Mouse (Mus musculus) cerebellum, adult 2 months (tissue): ENCODE data around the gene Mboat7. TPM values are rescaled to one million over a fixed set of nuclear protein-coding genes. Genes with fewer than 3 reads are reported as not detected.
"Not testable (repeated sequence)": the region's sequence is repeated elsewhere in the genome, so short reads cannot be mapped to it uniquely, and the experiment has no call there.

Experiments
- DNase-seq, 2 experiments: peaks; one replicate each; pipeline ENCODE4 v3.0.0; 2021
- H3K27ac ChIP-seq: fragments of 200-500 bp; 2 replicates; pipeline ENCODE4 v1.5.1; 2012; ENCODE audit warnings: low read length, control low read depth, inconsistent platforms; ENCODE audit not compliant: insufficient read depth
- H3K27me3 ChIP-seq: fragments of 200-500 bp; 2 replicates; pipeline ENCODE4 v1.6.1; 2012; ENCODE audit warnings: inconsistent platforms, mild to moderate bottlenecking, low read length, moderate library complexity; ENCODE audit not compliant: control insufficient read depth, insufficient read depth
- H3K4me1 ChIP-seq: fragments of 200-500 bp; 2 replicates; pipeline ENCODE4 v1.6.1; 2011; ENCODE audit warnings: low read length; ENCODE audit not compliant: control insufficient read depth, insufficient read depth
- H3K4me3 ChIP-seq: fragments of 200-500 bp; replicated peaks from 2 replicates; pipeline ENCODE3; 2011; ENCODE audit warnings: mild to moderate bottlenecking, low read depth, low read length, control low read depth; ENCODE audit not compliant: insufficient read depth
- CTCF ChIP-seq: fragments of 200-500 bp; IDR thresholded peaks from 2 replicates; pipeline ENCODE4 v1.5.1; 2011; ENCODE audit warnings: low read depth, mild to moderate bottlenecking, control low read depth, low read length, moderate library complexity, borderline replicate concordance; ENCODE audit not compliant: insufficient read depth
- POLR2A ChIP-seq: fragments of 200-500 bp; IDR thresholded peaks from 2 replicates; pipeline ENCODE4 v1.6.1; 2011; ENCODE audit warnings: low read length, control low read depth, borderline replicate concordance; ENCODE audit not compliant: insufficient read depth
- WGBS: fragments of 180-500 bp; shearing (Covaris S2); methylation state at CpG from one replicate; pipeline ENCODE4 v1.1.7; 2018; 5-methylcytosine and 5-hydroxymethylcytosine counted together
- polyA plus RNA-seq: library from polyadenylated mRNA; depleted of rRNA; stranded (reverse); fragments of >200 nt; gene quantifications from 2 replicates; pipeline ENCODE4 v1.2.3, GENCODE M21; 2012; rRNA removed

Mboat7 gene
- 114 and 115 TPM in 2 replicates for polyA plus RNA-seq

GRCm38 (mm10) chr7:3692987-3693808, at the start of gene Mboat7:
TSS of gene Mboat7 (minus strand) at chr7:3693523.
- WGBS = under 1% methylated on average over 55 of the region's 55 CpGs
- Histone ChIP-seq H3K27me3 (no peaks in the 10 kb centered on the region), H3K4me3 (peak within 1 kb of the TSS; percentile 86), H3K4me1 (no peaks in the 10 kb centered on the region), H3K27ac (peak within 1 kb of the TSS; percentile 63)
- DNase-seq = peak; percentile 94 to 95
- TF ChIP-seq CTCF = no peak
- TF ChIP-seq POLR2A = peak; percentile 86; the same call in 1 of the 2 replicates

GRCm38 (mm10) chr7:3732675-3733074, 39.4 kb upstream of the Mboat7 start:
- not testable (repeated sequence) for H3K4me1 ChIP-seq, H3K27me3 ChIP-seq, H3K27ac ChIP-seq, H3K4me3 ChIP-seq, DNase-seq
- no CpG with 5 or more reads among the region's 1 CpGs for WGBS

- H3K27ac ChIP-seq, H3K4me3 ChIP-seq, DNase-seq, H3K4me1 ChIP-seq, H3K27me3 ChIP-seq: not testable (repeated sequence)
These were observed 32.1 kb upstream of the Mboat7 start for GRCm38 (mm10) chr7:3725459-3725858.

- H3K4me3 ChIP-seq, H3K4me1 ChIP-seq, H3K27me3 ChIP-seq, DNase-seq, H3K27ac ChIP-seq: not testable (repeated sequence)
- 46% methylated on average over 1 of the region's 3 CpGs for WGBS
These were observed 26.9 kb upstream of the Mboat7 start, which contains the start of gene Pirb for GRCm38 (mm10) chr7:3720268-3720667. TSS of gene Pirb (minus strand) at chr7:3720391.

- TF ChIP-seq CTCF = no peak
- no peak for TF ChIP-seq POLR2A
- WGBS = 42% methylated on average over 1 of the region's 1 CpGs
- H3K27ac ChIP-seq = no peak overlapping the region
- H3K27me3 ChIP-seq = no peaks in the 10 kb centered on the region
- no peaks in the 10 kb centered on the region for H3K4me1 ChIP-seq
- H3K4me3 ChIP-seq = no peak overlapping the region
- no peak for DNase-seq
These were observed 21.9 kb upstream of the Mboat7 start for GRCm38 (mm10) chr7:3715249-3715648.

- no peaks in the 10 kb centered on the region for H3K27me3 ChIP-seq
- no peak overlapping the region for H3K27ac ChIP-seq
- H3K4me3 ChIP-seq = no peak overlapping the region
- no peak for TF ChIP-seq CTCF
- TF ChIP-seq POLR2A = no peak
- DNase-seq = no peak
- 25% methylated on average over 5 of the region's 5 CpGs for WGBS
- no peaks in the 10 kb centered on the region for H3K4me1 ChIP-seq
These were observed 19.1 kb upstream of the Mboat7 start for GRCm38 (mm10) chr7:3712264-3712942.

- no peak for DNase-seq
- no peak overlapping the region for H3K4me3 ChIP-seq
- peaks cover 8% of the 10 kb centered on the region for H3K4me1 ChIP-seq
- no peaks in the 10 kb centered on the region for H3K27me3 ChIP-seq
- 78% methylated on average over 1 of the region's 1 CpGs for WGBS
- TF ChIP-seq CTCF = no peak
- no peak for TF ChIP-seq POLR2A
- H3K27ac ChIP-seq = no peak overlapping the region
These were observed 15.7 kb upstream of the Mboat7 start for GRCm38 (mm10) chr7:3709000-3709399.

- H3K27me3 ChIP-seq, H3K4me1 ChIP-seq, DNase-seq, H3K4me3 ChIP-seq, H3K27ac ChIP-seq: not testable (repeated sequence)
- 36% methylated on average over 5 of the region's 5 CpGs for whole genome bisulfite sequencing
These were observed 15.2 kb upstream of the Mboat7 start for GRCm38 (mm10) chr7:3708447-3708980.
